Mouse (Mus musculus) CD4-positive, CD25-positive, alpha-beta regulatory T cell, adult 4 months (primary cell): ENCODE data around the gene Syngr3. TPM values are rescaled to one million over a fixed set of nuclear protein-coding genes. Genes with fewer than 3 reads are reported as not detected.
"Not testable (repeated sequence)": the region's sequence is repeated elsewhere in the genome, so short reads cannot be mapped to it uniquely, and the experiment has no call there.

Experiments
- ATAC-seq: one replicate; pipeline ENCODE4 v1.8.0; 2017
- polyA plus RNA-seq, 2 experiments: library from polyadenylated mRNA; unstranded; fragments of 100-300 nt; shearing (Covaris generic); gene quantifications; one replicate each; pipeline ENCODE4 v1.2.1; 2017

The Syngr3 gene
- polyA plus RNA-seq, 2 experiments from 2014 or later: 1.1 TPM

- ATAC-seq: peak; percentile 85
Measured at GRCm38 (mm10) chr17:24676187-24676586, 13.6 kb downstream of the Syngr3 start.

- ATAC-seq: no peak
Measured at GRCm38 (mm10) chr17:24674277-24674676, 15.5 kb downstream of the Syngr3 start.

DNA sequence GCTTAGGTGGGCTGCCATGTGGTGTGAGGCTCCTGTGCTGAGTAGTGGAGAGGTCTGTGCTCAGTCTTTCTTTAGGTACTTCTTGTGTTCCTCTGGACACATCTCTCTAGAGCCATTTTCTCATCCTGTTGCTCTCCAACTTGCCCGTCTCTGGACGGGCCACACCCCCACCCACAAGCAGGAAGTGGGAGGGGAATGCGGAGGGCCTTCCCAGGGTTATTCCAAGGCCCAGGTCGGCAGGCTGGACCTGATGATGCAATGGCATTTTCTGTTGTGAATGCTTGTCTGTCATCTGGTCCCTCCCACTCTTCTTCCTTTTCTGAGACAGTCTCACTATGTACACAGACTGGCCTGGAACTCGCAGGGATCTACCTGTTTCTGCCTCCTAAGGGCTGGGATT, 17.6 kb downstream of the Syngr3 start:
- ATAC-seq: no peak

- ATAC-seq: no peak
Measured at GRCm38 (mm10) chr17:24671346-24671745, 18.4 kb downstream of the Syngr3 start.

- ATAC-seq: no peak
Measured at GRCm38 (mm10) chr17:24670246-24670844, 19.4 kb downstream of the Syngr3 start.

- ATAC-seq: peak; percentile 98
Measured at GRCm38 (mm10) chr17:24669545-24670245, 20.1 kb downstream of the Syngr3 start, which contains the start of gene Zfp598. Gene Zfp598, plus strand, starts transcription at chr17:24669687.

- not testable (repeated sequence) for ATAC-seq
Measured at GRCm38 (mm10) chr17:24669214-24669544, 20.6 kb downstream of the Syngr3 start.

GRCm38 (mm10) chr17:24667416-24667815, 22.3 kb downstream of the Syngr3 start:
- ATAC-seq: peak; percentile 46

GRCm38 (mm10) chr17:24667011-24667410, 22.7 kb downstream of the Syngr3 start:
- ATAC-seq: not testable (repeated sequence)

- ATAC-seq: no peak
Measured at GRCm38 (mm10) chr17:24658017-24658758, 31.6 kb downstream of the Syngr3 start, which contains the start of gene Npw. Gene Npw, minus strand, starts transcription at chr17:24658457.

GRCm38 (mm10) chr17:24654969-24655368, 34.8 kb downstream of the Syngr3 start:
- ATAC-seq: no peak

DNA sequence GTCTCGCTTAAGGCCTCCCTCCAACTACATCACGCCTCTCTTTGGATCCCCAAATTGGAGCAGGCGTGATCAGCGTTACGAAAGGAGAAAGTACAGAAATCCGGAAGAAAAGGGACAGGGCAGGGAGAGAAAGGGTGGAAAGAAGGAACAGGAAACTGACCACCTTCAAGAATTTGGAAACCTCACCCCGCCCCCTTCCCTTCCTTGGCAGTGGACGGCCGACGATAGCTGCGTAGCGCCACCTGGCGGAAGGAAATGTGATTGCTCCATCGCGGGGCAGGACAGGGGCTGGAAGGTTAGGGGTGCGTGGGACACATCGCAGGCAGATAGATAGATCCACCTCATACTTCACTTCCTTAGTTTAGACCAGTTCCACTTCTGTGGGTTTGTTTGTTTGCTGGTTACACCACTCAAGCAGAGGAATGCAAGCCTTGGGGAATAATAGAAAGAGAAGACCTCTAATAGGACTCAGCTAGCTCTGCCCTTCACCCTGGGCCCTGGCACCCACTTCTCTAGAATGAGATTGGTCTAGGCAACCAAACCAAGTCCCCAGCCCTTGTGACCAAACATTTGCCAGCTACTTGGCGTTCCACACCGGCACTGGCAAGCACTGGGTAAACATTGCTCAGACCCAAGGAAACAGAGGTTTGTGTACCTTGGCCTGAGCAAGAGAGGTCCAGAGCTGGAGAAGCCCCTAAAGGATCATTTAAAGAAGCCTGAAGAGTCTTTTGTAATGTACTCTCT, 35.6 kb downstream of the Syngr3 start:
- peak; percentile 74 for ATAC-seq

DNA sequence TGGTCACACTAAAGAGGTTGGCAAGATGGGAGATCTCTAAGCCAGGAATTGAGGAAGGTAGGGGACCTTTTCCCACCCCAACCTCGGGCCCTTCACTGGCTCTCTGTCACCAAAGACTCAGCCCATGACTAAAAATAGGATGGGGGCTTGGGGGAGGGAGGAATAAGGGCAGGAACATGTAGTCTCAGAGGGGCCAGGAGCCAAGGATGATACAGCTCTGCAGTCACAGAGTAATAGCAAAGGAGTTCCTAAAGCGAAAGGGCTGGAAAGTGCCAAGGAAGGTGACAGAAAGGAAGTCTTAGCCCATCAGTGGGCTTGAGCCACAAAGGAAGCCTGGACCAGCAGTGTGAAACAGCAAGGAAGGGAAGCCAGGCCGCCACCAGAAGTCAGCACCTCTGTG, 37.9 kb downstream of the Syngr3 start:
- no peak for ATAC-seq

DNA sequence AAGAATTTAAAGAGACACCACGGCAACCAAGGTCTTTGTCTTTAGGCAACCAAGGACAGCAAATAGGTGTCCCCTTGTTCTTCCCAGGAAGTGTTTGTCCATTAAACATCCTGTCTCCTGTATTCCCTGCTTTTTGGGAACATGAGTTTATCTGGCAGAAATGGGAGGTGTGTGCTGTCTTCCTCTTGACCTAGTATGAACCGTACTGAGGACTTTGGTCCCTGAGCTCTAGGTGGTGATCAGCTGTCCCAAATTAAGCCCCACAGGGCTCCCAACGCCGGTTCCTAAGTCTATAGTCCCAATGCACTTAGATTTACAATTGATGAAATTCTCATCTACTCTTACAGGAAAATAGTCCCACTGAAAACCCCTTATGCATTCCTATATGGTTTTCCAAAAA, 39.0 kb downstream of the Syngr3 start:
- no peak for ATAC-seq

GRCm38 (mm10) chr17:24650070-24650616, 39.6 kb downstream of the Syngr3 start, which contains the start of gene Slc9a3r2:
Gene Slc9a3r2, minus strand, starts transcription at chr17:24650327.
- no peak for ATAC-seq

DNA sequence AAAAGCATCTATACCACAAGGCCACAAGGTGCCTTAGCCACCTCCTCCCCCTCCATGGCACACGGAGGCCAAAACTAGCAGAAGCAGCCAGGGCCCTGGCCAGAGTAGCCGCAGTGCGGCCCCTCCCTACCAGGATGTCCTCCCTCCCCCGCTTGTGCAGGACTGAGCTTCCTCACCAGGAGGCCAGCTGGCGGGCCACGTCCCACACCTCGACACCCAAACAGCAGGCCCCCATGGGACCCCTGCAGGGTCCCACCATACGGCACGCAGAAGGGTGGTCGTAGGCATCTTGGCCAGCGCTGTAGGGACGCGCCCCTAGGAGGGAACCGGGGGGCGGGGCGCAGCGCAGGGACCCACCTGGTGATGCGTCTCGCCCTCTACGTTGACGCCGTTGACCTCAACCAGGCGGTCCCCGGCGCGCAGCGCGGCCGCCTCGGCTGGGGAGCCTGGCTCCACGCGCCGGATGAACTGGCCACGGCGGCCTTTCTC, 40.1 kb downstream of the Syngr3 start:
- no peak for ATAC-seq

DNA sequence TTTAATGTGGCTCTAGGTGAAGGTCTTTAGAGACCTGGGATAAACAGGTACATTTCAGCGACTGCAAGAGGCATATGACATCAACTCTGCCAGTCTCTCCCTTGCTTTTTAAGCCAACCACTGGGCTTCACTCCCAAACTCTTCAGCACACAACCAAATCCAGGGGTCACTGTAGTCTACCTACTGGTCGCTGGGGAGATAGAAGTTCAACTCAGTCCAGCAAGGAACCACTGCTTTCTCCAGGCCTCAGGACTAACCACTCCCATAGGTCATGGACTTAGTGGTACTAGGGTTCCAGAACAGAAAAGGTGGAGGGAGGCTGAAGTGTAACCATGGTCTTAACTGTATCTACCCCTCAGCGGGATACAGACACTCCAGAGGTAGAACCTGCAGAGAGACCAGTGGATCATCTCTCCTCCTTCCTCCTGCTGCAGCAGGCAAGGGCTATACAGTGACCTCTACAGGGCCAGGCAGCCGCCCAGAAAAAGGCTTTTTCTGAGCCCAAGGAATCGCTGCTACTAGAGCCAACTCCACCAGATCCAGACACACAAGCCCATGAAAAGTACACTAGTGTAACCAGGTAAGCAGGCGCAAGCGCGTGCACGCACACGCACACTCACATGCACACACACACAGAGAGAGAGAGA, 40.9 kb downstream of the Syngr3 start:
- no peak for ATAC-seq

- ATAC-seq: no peak
Measured at GRCm38 (mm10) chr17:24647493-24647892, 42.3 kb downstream of the Syngr3 start.

- no peak for ATAC-seq
Measured at GRCm38 (mm10) chr17:24646381-24646780, 43.4 kb downstream of the Syngr3 start.

- no peak for ATAC-seq
Measured at GRCm38 (mm10) chr17:24645916-24646315, 43.8 kb downstream of the Syngr3 start.

DNA sequence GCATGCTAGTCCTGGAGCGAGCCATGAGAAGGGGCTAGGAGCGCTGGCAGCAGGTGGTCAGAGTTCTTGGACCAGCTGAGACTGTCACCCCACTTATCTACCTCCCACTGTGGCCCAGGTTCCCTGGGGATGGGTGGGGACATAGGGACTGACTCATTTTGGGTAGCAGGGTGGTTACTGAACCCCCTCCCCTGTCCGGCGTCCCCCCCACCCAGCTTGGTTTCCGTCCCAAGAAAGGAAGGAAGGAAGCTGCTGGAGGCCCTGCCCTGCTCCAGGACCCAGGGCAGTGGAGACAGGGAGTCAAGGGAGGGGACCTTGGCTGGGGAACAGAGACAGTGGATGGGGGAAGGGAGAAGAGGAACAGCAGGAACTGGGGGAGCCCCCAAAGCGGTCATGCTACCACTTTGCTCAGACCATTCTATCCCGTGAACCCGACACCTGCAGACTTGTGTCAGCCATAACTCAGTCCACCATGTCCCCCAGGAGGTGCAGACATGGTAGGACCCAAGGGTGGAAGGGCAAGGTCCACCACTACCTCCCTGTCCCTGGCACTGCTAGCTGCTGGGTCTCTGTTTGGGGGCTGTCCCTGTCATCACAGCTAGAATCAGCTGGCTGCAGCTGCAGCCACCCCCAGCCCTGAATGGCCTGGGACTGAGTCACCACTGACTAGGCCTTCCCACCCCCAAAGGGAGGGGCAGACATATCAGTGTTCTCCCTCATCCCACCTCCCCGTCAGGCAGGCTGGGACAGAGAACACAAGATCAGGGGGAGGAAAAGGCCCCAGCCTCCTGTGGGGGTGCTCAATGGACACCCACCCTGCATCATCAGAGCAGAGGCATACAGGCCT, 44.7 kb downstream of the Syngr3 start:
- ATAC-seq: no peak
